Mouse (Mus musculus): ENCODE measurements at regions not wholly inside any gene's neighbourhood (a gene's known extent, or its start where the extent isn't known, plus 50 kb on each side); places are given as distances from the start of the nearest gene placed in this dataset.

- no peak for DNase-seq (ENCODE audit: low read depth, low spot score)
Measured at GRCm38 (mm10) chr2:50654221-50654952, 357.8 kb upstream of the Mmadhc start.

GRCm38 (mm10) chr2:50653121-50653615, 356.6 kb upstream of the Mmadhc start:
- no peak for DNase-seq (ENCODE audit: low read depth, low spot score)

GRCm38 (mm10) chr2:50649656-50650055, 353.1 kb upstream of the Mmadhc start:
- no peak for DNase-seq (ENCODE audit: low read depth, low spot score)

- DNase-seq (ENCODE audit: low read depth, low spot score) = no peak
Measured at GRCm38 (mm10) chr2:50643219-50643618, 346.6 kb upstream of the Mmadhc start.

GRCm38 (mm10) chr2:50642198-50642597, 345.6 kb upstream of the Mmadhc start:
- no peak for DNase-seq (ENCODE audit: low read depth, low spot score)

- DNase-seq (ENCODE audit: low read depth, low spot score) = no peak
Measured at GRCm38 (mm10) chr2:50635896-50636295, 339.3 kb upstream of the Mmadhc start.

GRCm38 (mm10) chr2:50631786-50632185, 335.2 kb upstream of the Mmadhc start:
- no peak for DNase-seq (ENCODE audit: low read depth, low spot score)

GRCm38 (mm10) chr2:50627501-50627900, 330.9 kb upstream of the Mmadhc start:
- DNase-seq (ENCODE audit: low read depth, low spot score) = no peak

GRCm38 (mm10) chr2:50625233-50625749, 328.7 kb upstream of the Mmadhc start:
- no peak for DNase-seq (ENCODE audit: low read depth, low spot score)

- no peak for DNase-seq (ENCODE audit: low read depth, low spot score)
Measured at GRCm38 (mm10) chr2:50609086-50609485, 312.5 kb upstream of the Mmadhc start.

GRCm38 (mm10) chr2:50589195-50589594, 292.6 kb upstream of the Mmadhc start:
- DNase-seq (ENCODE audit: low read depth, low spot score) = no peak

- DNase-seq (ENCODE audit: low read depth, low spot score) = no peak
Measured at GRCm38 (mm10) chr2:50588652-50589051, 292.1 kb upstream of the Mmadhc start.

GRCm38 (mm10) chr2:50586321-50587050, 289.9 kb upstream of the Mmadhc start:
- no peak for DNase-seq (ENCODE audit: low read depth, low spot score)

GRCm38 (mm10) chr2:50579620-50580019, 283.0 kb upstream of the Mmadhc start:
- DNase-seq (ENCODE audit: low read depth, low spot score) = no peak

GRCm38 (mm10) chr2:50578278-50579043, 281.9 kb upstream of the Mmadhc start:
- DNase-seq (ENCODE audit: low read depth, low spot score) = no peak

- DNase-seq (ENCODE audit: low read depth, low spot score) = no peak
Measured at GRCm38 (mm10) chr2:50577736-50578135, 281.1 kb upstream of the Mmadhc start.

- no peak for DNase-seq (ENCODE audit: low read depth, low spot score)
Measured at GRCm38 (mm10) chr2:50573455-50573854, 276.9 kb upstream of the Mmadhc start.

GRCm38 (mm10) chr2:50571021-50571420, 274.4 kb upstream of the Mmadhc start:
- no peak for DNase-seq (ENCODE audit: low read depth, low spot score)

GRCm38 (mm10) chr2:50569502-50570285, 273.1 kb upstream of the Mmadhc start:
- no peak for DNase-seq (ENCODE audit: low read depth, low spot score)

GRCm38 (mm10) chr2:50568777-50569501, 272.3 kb upstream of the Mmadhc start:
- DNase-seq (ENCODE audit: low read depth, low spot score) = no peak

Measured in forelimb bud, embryonic 11.5 days (tissue).